Mouse (Mus musculus): ENCODE data around the gene Med12l. TPM values are rescaled to one million over a fixed set of nuclear protein-coding genes. Genes with fewer than 3 reads are reported as not detected.
A peak's percentile ranks its signal among the peaks of the same experiment; 100 is the strongest.

Gene Med12l
- total RNA-seq, 1 experiment: 3.6 TPM

DNA sequence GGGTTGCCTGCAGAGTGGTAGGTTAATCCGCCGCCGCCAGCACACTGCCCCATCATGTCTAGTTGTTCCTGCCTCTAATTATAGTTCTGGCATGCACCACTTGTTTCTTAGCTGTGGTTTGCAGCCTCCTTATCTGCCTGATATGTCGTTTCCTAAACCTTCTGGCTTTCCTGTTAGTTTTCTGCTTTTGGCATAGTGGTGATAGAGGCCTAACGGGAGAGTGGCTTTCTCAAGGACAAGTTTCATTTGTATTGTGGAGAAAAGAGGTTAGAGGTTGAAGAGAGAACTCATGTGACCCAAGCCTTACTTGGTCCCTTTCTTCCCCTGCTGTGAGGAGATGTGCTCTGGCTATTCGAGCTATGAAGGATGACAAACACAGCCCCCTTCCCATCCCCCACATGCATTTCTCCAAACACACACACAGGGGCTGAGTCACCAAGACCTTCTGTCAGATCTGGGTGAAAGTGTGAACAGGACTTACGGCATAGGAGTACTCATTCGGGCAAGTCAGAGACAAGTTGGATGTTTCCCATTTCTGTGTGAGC, 108.4 kb downstream of the Med12l start:
- H3K36me3 ChIP-seq (ENCODE audit: control insufficient read depth, insufficient read depth, low read length, poor library complexity, severe bottlenecking): no peaks in the 10 kb centered on the region

DNA sequence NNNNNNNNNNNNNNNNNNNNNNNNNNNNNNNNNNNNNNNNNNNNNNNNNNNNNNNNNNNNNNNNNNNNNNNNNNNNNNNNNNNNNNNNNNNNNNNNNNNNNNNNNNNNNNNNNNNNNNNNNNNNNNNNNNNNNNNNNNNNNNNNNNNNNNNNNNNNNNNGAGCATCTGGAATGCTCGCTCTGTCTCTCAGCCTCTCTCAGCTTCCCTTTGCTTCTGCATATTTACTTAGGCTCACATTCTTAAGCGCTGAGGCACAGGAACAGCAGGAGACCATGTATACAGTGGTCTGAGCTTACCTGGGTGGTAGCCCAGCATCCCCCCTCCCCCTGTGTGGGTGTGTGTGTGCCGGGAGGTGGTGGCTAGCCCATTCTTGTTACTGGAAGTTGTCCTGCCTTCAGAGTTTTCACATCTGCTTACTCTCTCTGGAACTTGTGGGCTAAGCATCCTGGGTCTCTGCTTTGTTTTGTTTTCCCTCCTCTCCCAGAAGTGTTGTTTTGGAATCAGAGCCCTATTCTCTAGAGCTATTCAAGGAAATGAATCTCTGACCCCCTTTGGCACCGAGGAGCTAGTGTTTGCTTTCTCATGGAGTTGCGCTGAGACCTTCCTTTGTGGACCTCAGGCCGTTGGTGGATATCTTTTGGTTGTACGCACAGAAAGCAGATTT, 115.6 kb downstream of the Med12l start:
- peak; percentile 38 for DNase-seq (ENCODE audit: low read depth, low spot score)
- in situ Hi-C loops (cut with MboI; ENCODE audit: low sequenced_read_pairs in 2 of 2, unreplicated experiment in 2 of 2): loop anchor here in 1 of 2 experiments (10.0 kb wide), 1 partner anchor 624 kb away; no protein-coding TSS in a partner anchor
- no peak overlapping the region for H3K27ac ChIP-seq (ENCODE audit: insufficient read depth, low read depth, low read length, poor library complexity, severe bottlenecking)

More for the DNA sequence above, 108.4 kb downstream of the Med12l start:
- no peak for DNase-seq (ENCODE audit: low read depth, low spot score)
- Histone ChIP-seq H3K27ac (ENCODE audit: insufficient read depth, low read depth, low read length, poor library complexity, severe bottlenecking) (no peak overlapping the region), H3K9me3 (ENCODE audit: control insufficient read depth, insufficient read depth, low read depth, low read length) (no peaks in the 10 kb centered on the region), H3K4me3 (ENCODE audit: insufficient read depth in 1 of 2, low read depth in 1 of 2, low read length in 2 of 2, poor library complexity in 1 of 2, severe bottlenecking in 1 of 2) (no peak overlapping the region), H3K9ac (ENCODE audit: insufficient read depth, low read depth, low read length, poor library complexity, severe bottlenecking) (no peak overlapping the region), H3K4me1 (ENCODE audit: control insufficient read depth in 2 of 2, insufficient read depth in 2 of 2, low read length in 2 of 2, poor library complexity in 1 of 2) (no peaks in the 10 kb centered on the region)
- in situ Hi-C loops (cut with MboI; ENCODE audit: low sequenced_read_pairs in 2 of 2, unreplicated experiment in 2 of 2): no loop called here
- TF ChIP-seq ZNF384 (IDR thresholded peaks at IDR 0.05; ENCODE audit: low read depth, low read length): no peak
- no peak for TF ChIP-seq ZC3H11A (IDR thresholded peaks at IDR 0.05; ENCODE audit: borderline replicate concordance, low read depth, low read length)
- no peak for TF ChIP-seq HCFC1 (IDR thresholded peaks at IDR 0.05; ENCODE audit: borderline replicate concordance, insufficient read depth, low read length)
- no peak for TF ChIP-seq CHD2 (IDR thresholded peaks at IDR 0.05; ENCODE audit: low read depth, low read length)
- no peak for TF ChIP-seq MAFK (IDR thresholded peaks at IDR 0.05; ENCODE audit: insufficient read depth, low read depth, low read length)

DNA sequence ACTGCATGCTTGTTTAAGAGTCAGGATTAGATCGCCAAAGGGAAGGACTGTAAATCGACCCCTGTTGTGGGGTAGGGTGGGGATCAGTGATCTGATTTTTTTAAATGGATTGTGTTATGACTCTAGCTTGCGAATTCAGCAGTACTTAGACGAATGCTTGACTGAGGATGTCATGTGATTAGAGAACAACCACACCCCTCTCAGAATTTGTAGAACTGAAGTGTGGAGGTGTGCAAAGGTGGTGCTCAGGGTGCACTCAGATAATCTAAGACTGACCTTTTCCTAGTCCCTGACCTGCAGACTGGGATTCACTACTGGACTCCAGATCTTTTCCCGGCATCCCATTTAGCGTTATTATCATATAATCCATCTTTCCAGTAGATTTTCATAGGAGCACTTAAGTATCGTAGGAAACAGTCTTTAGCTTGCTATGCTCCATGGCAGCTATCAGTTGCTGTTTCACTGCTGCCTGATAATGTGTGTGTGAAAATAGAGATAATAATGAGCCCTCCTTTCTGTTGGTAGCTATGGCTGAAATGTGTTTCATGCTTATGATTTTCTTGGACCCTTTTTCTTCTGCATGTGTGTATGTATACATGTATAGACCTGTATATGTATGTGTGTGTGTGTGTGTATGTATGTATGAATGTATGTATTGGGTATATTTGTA, 116.3 kb downstream of the Med12l start:
- DNase-seq (ENCODE audit: low read depth, low spot score): no peak
- H3K9ac ChIP-seq (ENCODE audit: insufficient read depth, low read depth, low read length, poor library complexity, severe bottlenecking): no peak overlapping the region
- peaks cover 1 to 2% of the 10 kb centered on the region in 2 experiments; a peak in 1 of 4 replicates for H3K4me1 ChIP-seq (ENCODE audit: control insufficient read depth in 2 of 2, insufficient read depth in 2 of 2, low read length in 2 of 2, poor library complexity in 1 of 2)
- H3K36me3 ChIP-seq (ENCODE audit: control insufficient read depth, insufficient read depth, low read length, poor library complexity, severe bottlenecking): no peaks in the 10 kb centered on the region
- TF ChIP-seq ZNF384 (IDR thresholded peaks at IDR 0.05; ENCODE audit: low read depth, low read length) (no peak), ZC3H11A (IDR thresholded peaks at IDR 0.05; ENCODE audit: borderline replicate concordance, low read depth, low read length) (no peak), MAFK (IDR thresholded peaks at IDR 0.05; ENCODE audit: insufficient read depth, low read depth, low read length) (no peak), HCFC1 (IDR thresholded peaks at IDR 0.05; ENCODE audit: borderline replicate concordance, insufficient read depth, low read length) (no peak), CHD2 (IDR thresholded peaks at IDR 0.05; ENCODE audit: low read depth, low read length) (no peak)
- in situ Hi-C loops (cut with MboI; ENCODE audit: low sequenced_read_pairs in 2 of 2, unreplicated experiment in 2 of 2): loop anchor here in 1 of 2 experiments (10.0 kb wide), 1 partner anchor 623 kb away; no protein-coding TSS in a partner anchor
- H3K27ac ChIP-seq (ENCODE audit: insufficient read depth, low read depth, low read length, poor library complexity, severe bottlenecking): no peak overlapping the region
- H3K9me3 ChIP-seq (ENCODE audit: control insufficient read depth, insufficient read depth, low read depth, low read length): no peaks in the 10 kb centered on the region
- H3K4me3 ChIP-seq (ENCODE audit: insufficient read depth in 1 of 2, low read depth in 1 of 2, low read length in 2 of 2, poor library complexity in 1 of 2, severe bottlenecking in 1 of 2): no peak overlapping the region

More for the DNA sequence above, 115.6 kb downstream of the Med12l start:
- Histone ChIP-seq H3K9ac (ENCODE audit: insufficient read depth, low read depth, low read length, poor library complexity, severe bottlenecking) (no peak overlapping the region), H3K9me3 (ENCODE audit: control insufficient read depth, insufficient read depth, low read depth, low read length) (no peaks in the 10 kb centered on the region), H3K4me3 (ENCODE audit: insufficient read depth in 1 of 2, low read depth in 1 of 2, low read length in 2 of 2, poor library complexity in 1 of 2, severe bottlenecking in 1 of 2) (no peak overlapping the region), H3K4me1 (ENCODE audit: control insufficient read depth in 2 of 2, insufficient read depth in 2 of 2, low read length in 2 of 2, poor library complexity in 1 of 2) (peaks cover 1 to 2% of the 10 kb centered on the region in 2 experiments; a peak in 1 of 4 replicates), H3K36me3 (ENCODE audit: control insufficient read depth, insufficient read depth, low read length, poor library complexity, severe bottlenecking) (no peaks in the 10 kb centered on the region)
- TF ChIP-seq CHD2 (IDR thresholded peaks at IDR 0.05; ENCODE audit: low read depth, low read length) (no peak), ZNF384 (IDR thresholded peaks at IDR 0.05; ENCODE audit: low read depth, low read length) (no peak), ZC3H11A (IDR thresholded peaks at IDR 0.05; ENCODE audit: borderline replicate concordance, low read depth, low read length) (no peak), MAFK (IDR thresholded peaks at IDR 0.05; ENCODE audit: insufficient read depth, low read depth, low read length) (no peak), HCFC1 (IDR thresholded peaks at IDR 0.05; ENCODE audit: borderline replicate concordance, insufficient read depth, low read length) (no peak)

DNA sequence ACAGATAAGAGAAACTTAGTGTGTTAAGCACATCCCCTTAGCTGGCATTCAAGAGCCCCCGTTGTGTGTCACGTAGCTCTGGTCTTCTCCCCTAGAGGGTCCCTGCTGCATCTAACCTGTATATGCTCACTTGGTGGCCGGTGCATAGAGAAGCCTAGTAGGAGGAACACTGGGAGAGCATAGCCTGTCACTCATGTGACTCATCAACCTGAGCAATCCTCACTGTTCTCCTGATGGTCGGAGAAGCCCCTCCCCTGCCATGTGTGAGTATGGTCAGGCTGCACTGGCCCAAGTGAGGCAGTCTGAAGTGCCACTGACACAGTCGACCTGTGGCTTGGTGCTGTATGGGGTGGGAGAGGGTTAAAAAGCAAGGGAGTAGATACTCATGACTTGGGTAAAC, 119.4 kb downstream of the Med12l start:
- H3K4me3 ChIP-seq (ENCODE audit: insufficient read depth in 1 of 2, low read depth in 1 of 2, low read length in 2 of 2, poor library complexity in 1 of 2, severe bottlenecking in 1 of 2): no peak overlapping the region
- H3K4me1 ChIP-seq (ENCODE audit: control insufficient read depth in 2 of 2, insufficient read depth in 2 of 2, low read length in 2 of 2, poor library complexity in 1 of 2): peaks cover 1 to 2% of the 10 kb centered on the region in 2 experiments; a peak in 1 of 4 replicates
- no peak overlapping the region for H3K27ac ChIP-seq (ENCODE audit: insufficient read depth, low read depth, low read length, poor library complexity, severe bottlenecking)
- TF ChIP-seq ZNF384 (IDR thresholded peaks at IDR 0.05; ENCODE audit: low read depth, low read length) (no peak), HCFC1 (IDR thresholded peaks at IDR 0.05; ENCODE audit: borderline replicate concordance, insufficient read depth, low read length) (no peak), CHD2 (IDR thresholded peaks at IDR 0.05; ENCODE audit: low read depth, low read length) (no peak), ZC3H11A (IDR thresholded peaks at IDR 0.05; ENCODE audit: borderline replicate concordance, low read depth, low read length) (no peak), MAFK (IDR thresholded peaks at IDR 0.05; ENCODE audit: insufficient read depth, low read depth, low read length) (no peak)
- no peak overlapping the region for H3K9ac ChIP-seq (ENCODE audit: insufficient read depth, low read depth, low read length, poor library complexity, severe bottlenecking)
- in situ Hi-C loops (cut with MboI; ENCODE audit: low sequenced_read_pairs in 2 of 2, unreplicated experiment in 2 of 2): loop anchor here in 1 of 2 experiments (10.0 kb wide), 1 partner anchor 620 kb away; no protein-coding TSS in a partner anchor
- DNase-seq (ENCODE audit: low read depth, low spot score): no peak
- no peaks in the 10 kb centered on the region for H3K36me3 ChIP-seq (ENCODE audit: control insufficient read depth, insufficient read depth, low read length, poor library complexity, severe bottlenecking)
- H3K9me3 ChIP-seq (ENCODE audit: control insufficient read depth, insufficient read depth, low read depth, low read length): no peaks in the 10 kb centered on the region

Measured in ES-E14 (cell line).